Mouse (Mus musculus) spleen, adult 2 months (tissue): ENCODE results near the gene Lpcat3.

Experiments
- CTCF ChIP-seq: fragments of 200-500 bp; IDR thresholded peaks from 2 replicates; pipeline ENCODE4 v1.5.1; 2011; ENCODE audit warnings: mild to moderate bottlenecking, inconsistent platforms; ENCODE audit not compliant: insufficient read depth, insufficient read length, insufficient replicate concordance; ENCODE audit errors: extremely low read depth
- POLR2A ChIP-seq: fragments of 200-500 bp; IDR thresholded peaks from 2 replicates; pipeline ENCODE4 v1.6.1; 2011; ENCODE audit warnings: low read depth, low read length, inconsistent platforms

- TF ChIP-seq POLR2A (no peak), CTCF (no peak)
Measured at GRCm38 (mm10) chr6:124693243-124693981, 30.6 kb downstream of the Lpcat3 start.
